Mouse (Mus musculus) midbrain, postnatal 0 days (tissue): ENCODE measurements around the gene Ube3c. TPM values are rescaled to one million over a fixed set of nuclear protein-coding genes. Genes with fewer than 3 reads are reported as not detected.

Source experiments
- ATAC-seq: fragments of 200-750 bp; cut with Nextera tagmentation; 2 replicates; pipeline ENCODE4 v1.8.0; 2017; ENCODE audit warnings: moderate number of reproducible peaks, mild to moderate bottlenecking, moderate TSS enrichment, moderate library complexity; ENCODE audit not compliant: low FRiP score
- DNase-seq: peaks from one replicate; pipeline ENCODE4 v3.0.0-alpha.2; 2015; ENCODE audit warnings: low spot score
- H3K27ac ChIP-seq: fragments of 300-500 bp; sonication (generic); 2 replicates; pipeline ENCODE4 v1.5.1; 2014; ENCODE audit warnings: low read depth, mild to moderate bottlenecking, low read length, mixed read lengths
- H3K27me3 ChIP-seq: fragments of 300-500 bp; sonication (generic); 2 replicates; pipeline ENCODE4 v1.6.1; 2014; ENCODE audit warnings: low read length, control low read depth, mixed read lengths; ENCODE audit not compliant: insufficient read depth
- H3K36me3 ChIP-seq: fragments of 300-500 bp; sonication (generic); 2 replicates; pipeline ENCODE4 v1.6.1; 2014; ENCODE audit warnings: low read length, control low read depth, mixed read lengths; ENCODE audit not compliant: insufficient read depth
- H3K4me1 ChIP-seq: fragments of 300-500 bp; sonication (generic); 2 replicates; pipeline ENCODE4 v1.6.1; 2014; ENCODE audit warnings: mild to moderate bottlenecking, control low read depth, antibody characterized with exemption, low read length, mixed read lengths; ENCODE audit not compliant: insufficient read depth
- H3K4me2 ChIP-seq: fragments of 300-500 bp; sonication (generic); 2 replicates; pipeline ENCODE4 v1.6.1; 2014; ENCODE audit warnings: low read depth, mild to moderate bottlenecking, low read length, mixed read lengths; ENCODE audit not compliant: poor library complexity, severe bottlenecking
- H3K4me3 ChIP-seq: fragments of 300-500 bp; sonication (generic); 2 replicates; pipeline ENCODE4 v1.5.1; 2014; ENCODE audit warnings: low read depth, mild to moderate bottlenecking, low read length, moderate library complexity
- H3K9ac ChIP-seq: fragments of 300-500 bp; sonication (generic); replicated peaks from 2 replicates; pipeline ENCODE4 v1.6.1; 2014; ENCODE audit warnings: mild to moderate bottlenecking, low read length, moderate library complexity, mixed read lengths; ENCODE audit not compliant: poor library complexity, severe bottlenecking
- H3K9me3 ChIP-seq: fragments of 300-500 bp; sonication (generic); 2 replicates; pipeline ENCODE4 v1.6.1; 2016; ENCODE audit warnings: low read length, control low read depth
- CTCF ChIP-seq: IDR thresholded peaks from 2 replicates; pipeline ENCODE4 v1.5.1; 2016; ENCODE audit warnings: antibody characterized with exemption, mild to moderate bottlenecking
- WGBS: fragments of 180-500 bp; shearing (Covaris S2); extraction: QIAGEN DNeasy Blood & Tissue Kit; methylation state at CpG from one replicate; pipeline ENCODE4 v1.1.7; 2014; 5-methylcytosine and 5-hydroxymethylcytosine counted together
- polyA plus RNA-seq: library from polyadenylated mRNA; unstranded; fragments of >200 nt; fragmentation: Nextera tagmentation; extraction: Ambion mirVana; gene quantifications from 2 replicates; pipeline ENCODE4 v1.2.1, GENCODE M21; 2015
- total RNA-seq: library from RNA; depleted of rRNA; stranded (reverse); fragments of >200 nt; gene quantifications from 2 replicates; pipeline ENCODE4 v1.2.3, GENCODE M21; 2014

Gene Ube3c
- total and polyA plus RNA-seq, 2 experiments from 2014 or later = 38.0 to 76.3 TPM

- Histone ChIP-seq H3K27ac (no peak overlapping the region), H3K36me3 (no peaks in the 10 kb centered on the region), H3K9me3 (no peaks in the 10 kb centered on the region), H3K9ac (no peak overlapping the region), H3K27me3 (no peaks in the 10 kb centered on the region), H3K4me2 (no peak overlapping the region), H3K4me3 (no peak overlapping the region), H3K4me1 (no peaks in the 10 kb centered on the region)
- no peak for ATAC-seq
- 83% methylated on average over 4 of the region's 4 CpGs for WGBS
- no peak for TF ChIP-seq CTCF
- DNase-seq = no peak
These were observed 129.5 kb downstream of the Ube3c start for GRCm38 (mm10) chr5:29698493-29698892.

- 80% methylated on average over 2 of the region's 2 CpGs for WGBS
These were observed 130.6 kb downstream of the Ube3c start for GRCm38 (mm10) chr5:29699520-29700202.

GRCm38 (mm10) chr5:29707241-29707640 is 138.2 kb downstream of the Ube3c start:
- DNase-seq (no peak), ATAC-seq (no peak)
- H3K9me3 ChIP-seq = no peaks in the 10 kb centered on the region
- no peak overlapping the region for H3K4me2 ChIP-seq
- H3K4me1 ChIP-seq = no peaks in the 10 kb centered on the region
- 88% methylated on average over 4 of the region's 4 CpGs for WGBS
- H3K4me3 ChIP-seq = no peak overlapping the region
- no peak for TF ChIP-seq CTCF
- no peaks in the 10 kb centered on the region for H3K36me3 ChIP-seq
- no peak overlapping the region for H3K27ac ChIP-seq
- H3K9ac ChIP-seq = no peak overlapping the region
- no peaks in the 10 kb centered on the region for H3K27me3 ChIP-seq

More at GRCm38 (mm10) chr5:29699520-29700202, 130.6 kb downstream of the Ube3c start:
- no peak overlapping the region for H3K27ac ChIP-seq
- no peaks in the 10 kb centered on the region for H3K36me3 ChIP-seq
- no peaks in the 10 kb centered on the region for H3K4me1 ChIP-seq
- H3K4me3 ChIP-seq = no peak overlapping the region
- ATAC-seq (no peak), DNase-seq (no peak)
- no peak for TF ChIP-seq CTCF
- H3K27me3 ChIP-seq = no peaks in the 10 kb centered on the region
- no peak overlapping the region for H3K9ac ChIP-seq
- no peak overlapping the region for H3K4me2 ChIP-seq
- H3K9me3 ChIP-seq = no peaks in the 10 kb centered on the region

GRCm38 (mm10) chr5:29708258-29708657 is 139.2 kb downstream of the Ube3c start:
- H3K4me1 ChIP-seq = no peaks in the 10 kb centered on the region
- H3K36me3 ChIP-seq = no peaks in the 10 kb centered on the region
- no peak for TF ChIP-seq CTCF
- no peak for ATAC-seq
- no peak overlapping the region for H3K4me3 ChIP-seq
- 35% methylated on average over 5 of the region's 5 CpGs for WGBS
- DNase-seq = no peak
- no peak overlapping the region for H3K4me2 ChIP-seq
- H3K27me3 ChIP-seq = no peaks in the 10 kb centered on the region
- H3K9ac ChIP-seq = no peak overlapping the region
- H3K9me3 ChIP-seq = no peaks in the 10 kb centered on the region
- H3K27ac ChIP-seq = no peak overlapping the region

- no peak for DNase-seq
- no peak for ATAC-seq
- no peaks in the 10 kb centered on the region for H3K27me3 ChIP-seq
- H3K27ac ChIP-seq = no peak overlapping the region
- no peaks in the 10 kb centered on the region for H3K4me1 ChIP-seq
- H3K4me3 ChIP-seq = no peak overlapping the region
- H3K4me2 ChIP-seq = no peak overlapping the region
- TF ChIP-seq CTCF = no peak
- H3K9ac ChIP-seq = no peak overlapping the region
- no peaks in the 10 kb centered on the region for H3K36me3 ChIP-seq
- no peaks in the 10 kb centered on the region for H3K9me3 ChIP-seq
These were observed 142.6 kb downstream of the Ube3c start for GRCm38 (mm10) chr5:29711631-29712030.

- no peak overlapping the region for H3K9ac ChIP-seq
- no peak for TF ChIP-seq CTCF
- H3K36me3 ChIP-seq = no peaks in the 10 kb centered on the region
- no peaks in the 10 kb centered on the region for H3K27me3 ChIP-seq
- no peak overlapping the region for H3K27ac ChIP-seq
- DNase-seq (no peak), ATAC-seq (no peak)
- H3K9me3 ChIP-seq = no peaks in the 10 kb centered on the region
- no peak overlapping the region for H3K4me3 ChIP-seq
- no peak overlapping the region for H3K4me2 ChIP-seq
- no peaks in the 10 kb centered on the region for H3K4me1 ChIP-seq
- 76% methylated on average over 1 of the region's 1 CpGs for WGBS
These were observed 143.9 kb downstream of the Ube3c start for GRCm38 (mm10) chr5:29712906-29713305.
